Mouse (Mus musculus): ENCODE results near the gene Tenm1.

Gene Tenm1

DNA sequence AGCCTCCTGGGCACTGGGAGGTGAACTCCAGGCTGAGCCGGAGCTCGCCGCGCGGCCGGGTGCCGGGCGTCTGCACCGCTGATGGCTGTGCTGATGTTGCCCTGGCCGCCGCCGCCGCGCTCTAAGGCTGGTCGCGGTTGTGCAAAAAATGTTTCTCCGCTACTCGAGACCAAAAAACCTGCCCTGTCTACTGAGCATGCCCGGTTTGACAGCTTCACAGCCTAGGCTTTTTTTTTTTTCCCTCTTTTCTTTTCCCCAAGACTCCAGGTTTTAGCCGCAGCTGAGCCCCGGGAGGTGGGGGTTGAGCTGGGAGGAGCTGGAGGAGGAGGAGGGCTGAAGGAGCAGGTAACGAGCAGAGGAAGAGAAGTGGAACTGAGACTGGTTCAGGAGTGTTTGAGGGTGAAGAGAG lies at the start of gene Tenm1:
Gene Tenm1 (minus strand): TSS at position 272 of the 409 bp plus-strand sequence.
- peak; percentile 36 for DNase-seq

DNA sequence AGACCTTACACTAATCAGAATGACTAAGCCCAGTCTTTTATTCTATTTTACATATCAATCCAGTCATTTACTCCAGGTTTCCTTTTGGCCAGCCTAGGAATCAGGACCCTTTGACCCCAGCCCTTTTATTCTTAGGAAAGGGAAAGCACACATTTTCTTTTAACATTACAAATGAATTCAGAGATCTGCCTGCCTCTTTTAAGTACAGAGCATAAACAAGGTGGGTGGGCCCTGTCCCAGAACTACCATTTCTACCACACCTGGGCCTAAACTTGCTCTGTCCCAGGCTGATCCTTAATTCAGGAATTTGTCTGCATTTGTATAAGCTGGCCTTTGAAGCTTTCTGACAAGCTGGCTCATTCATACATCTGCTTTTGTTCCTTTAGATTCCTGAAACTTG lies 38.4 kb upstream of the Tenm1 start:
- DNase-seq: no peak

DNA sequence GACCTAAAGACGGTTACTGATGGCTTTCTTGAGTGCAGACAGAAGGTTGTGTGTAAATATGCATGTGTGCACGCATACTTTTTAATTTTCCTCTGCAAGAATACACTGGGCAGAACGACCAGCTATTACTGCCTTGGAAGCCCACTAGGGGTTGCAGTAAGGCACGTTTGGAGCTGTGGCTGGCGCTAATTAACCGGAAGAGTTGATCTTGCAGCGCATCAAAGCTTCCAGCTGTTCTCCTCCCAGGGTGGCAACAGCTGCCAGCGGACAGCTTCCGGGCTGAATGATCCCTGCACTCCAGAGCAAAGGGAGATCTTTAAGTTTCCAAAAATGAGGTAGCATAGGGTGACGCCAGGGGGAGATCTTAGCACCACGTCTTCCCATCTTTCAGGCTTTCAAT lies 1.7 kb upstream of the Tenm1 start:
- DNase-seq: peak; percentile 9

DNA sequence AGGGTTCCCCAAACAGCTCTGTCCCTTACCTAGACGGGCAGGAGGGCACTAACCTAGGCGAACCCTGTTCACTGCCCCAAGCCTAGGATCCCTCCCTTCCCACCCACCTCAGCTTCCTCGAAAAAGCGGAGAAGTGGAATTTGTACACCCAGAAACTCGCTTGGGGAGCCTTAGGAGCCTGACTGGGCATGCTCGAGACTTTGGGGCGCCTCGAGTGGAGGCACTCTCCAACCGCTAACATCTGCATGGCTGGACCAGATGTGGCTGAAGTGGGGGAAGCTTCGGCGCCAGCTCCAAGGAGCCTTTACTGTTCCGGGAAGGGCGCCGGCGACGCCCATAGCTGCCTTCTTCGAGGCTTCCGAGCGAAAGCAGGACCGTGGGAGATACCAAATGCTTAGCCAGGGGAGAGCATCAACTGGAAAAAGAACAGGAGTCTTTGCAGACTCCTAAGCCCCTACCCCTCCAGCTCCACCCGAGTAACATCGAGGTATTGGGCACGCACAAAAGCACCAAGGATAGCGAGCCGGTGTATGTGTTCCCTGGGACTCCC lies 1.1 kb upstream of the Tenm1 start:
- peak; percentile 17 for DNase-seq

DNA sequence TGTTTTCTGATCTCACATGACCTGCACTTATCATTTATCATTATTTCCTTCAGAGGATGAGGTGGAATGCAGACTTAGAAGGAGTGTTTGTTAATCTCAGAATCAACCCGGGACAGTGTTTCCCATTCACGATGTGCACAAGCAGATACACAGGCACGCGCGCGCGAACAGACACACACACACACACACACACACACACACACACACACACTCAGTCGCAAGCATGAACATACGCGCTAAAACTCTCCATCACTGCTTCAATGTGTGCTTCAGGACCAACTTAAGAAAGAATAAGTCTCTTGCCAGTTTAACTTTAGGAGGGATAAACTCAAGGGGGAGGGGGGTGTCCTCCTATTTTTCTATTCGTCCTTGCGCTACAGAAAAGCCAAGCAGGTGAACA lies 411 bp upstream of the Tenm1 start:
- no peak for DNase-seq

DNA sequence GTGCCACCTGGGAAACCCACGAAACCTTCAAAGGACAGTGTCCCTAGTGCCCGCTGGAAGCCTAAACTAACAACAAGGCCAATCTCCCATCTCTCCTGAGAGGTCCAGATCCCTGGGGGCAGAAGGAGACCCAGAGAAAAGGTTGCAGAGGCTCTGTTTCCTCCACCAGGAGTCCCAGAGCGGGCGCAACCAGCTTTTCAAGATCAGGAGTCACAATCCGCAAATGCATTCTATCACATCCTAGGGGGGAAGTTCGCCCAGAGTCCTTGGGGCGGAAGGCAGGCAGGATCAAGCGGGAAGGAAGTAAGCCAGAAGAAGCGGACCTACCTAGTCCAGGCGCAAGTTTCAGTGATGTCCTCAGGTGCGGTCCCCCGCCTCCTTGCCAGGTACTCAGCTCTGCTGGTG lies 963 bp downstream of the Tenm1 start:
- DNase-seq: no peak

DNA sequence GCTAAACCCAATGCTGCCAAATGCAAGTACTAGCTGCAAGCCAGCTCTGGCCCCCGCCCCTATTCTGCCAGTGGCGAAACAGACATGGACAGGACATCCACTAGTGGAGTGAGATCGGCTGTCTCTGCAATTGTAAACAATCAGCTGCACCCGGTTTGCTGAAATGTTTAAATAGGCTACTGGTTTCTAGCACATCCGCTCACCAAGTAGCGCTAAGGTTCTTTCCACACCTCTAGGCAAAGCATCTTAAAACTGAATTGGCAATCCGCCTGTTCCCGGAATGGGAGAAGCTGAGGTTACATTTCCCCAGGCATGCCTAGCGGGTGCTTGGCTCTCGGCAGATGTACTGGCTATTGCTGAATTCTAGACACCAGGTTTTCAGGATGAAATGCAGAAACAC lies 1.8 kb downstream of the Tenm1 start:
- DNase-seq: no peak

DNA sequence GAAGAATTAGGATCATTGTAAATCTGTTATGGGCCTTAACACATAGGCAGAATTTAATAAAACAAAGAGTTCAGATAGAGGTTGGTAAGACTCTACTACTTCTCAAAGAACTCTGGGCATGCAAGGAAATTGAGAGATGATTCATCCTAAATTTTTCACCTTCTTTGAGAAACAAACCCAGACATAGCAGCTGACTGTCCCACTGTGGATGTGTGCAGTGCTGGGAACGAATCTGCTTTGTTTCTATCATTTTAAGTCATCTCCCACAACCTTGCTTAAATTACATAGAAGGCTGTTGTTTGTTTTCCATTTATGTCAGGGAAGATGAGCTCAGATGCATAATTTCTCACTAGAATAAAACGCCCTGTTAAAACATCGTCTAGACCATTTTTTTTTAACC lies 31.0 kb downstream of the Tenm1 start:
- no peak for DNase-seq

DNA sequence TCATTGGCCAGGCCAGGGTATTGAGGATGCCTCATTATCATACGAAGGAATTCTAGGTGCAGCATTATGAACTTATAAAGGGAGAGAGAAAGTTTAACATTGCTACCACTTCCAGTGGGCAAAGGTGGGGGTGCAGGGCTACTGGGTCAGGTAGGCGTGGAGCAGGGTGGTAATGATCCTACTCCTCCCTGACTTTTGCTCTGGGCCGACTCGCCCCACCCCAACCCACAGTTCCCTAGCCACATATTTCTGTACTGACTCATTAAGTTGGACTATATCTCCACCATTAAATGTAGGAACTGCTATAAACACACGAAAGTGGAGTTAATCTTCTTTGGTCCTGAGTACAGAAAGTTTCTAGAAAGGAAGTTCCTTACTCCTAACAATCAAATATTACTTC lies 40.8 kb downstream of the Tenm1 start:
- DNase-seq: no peak

DNA sequence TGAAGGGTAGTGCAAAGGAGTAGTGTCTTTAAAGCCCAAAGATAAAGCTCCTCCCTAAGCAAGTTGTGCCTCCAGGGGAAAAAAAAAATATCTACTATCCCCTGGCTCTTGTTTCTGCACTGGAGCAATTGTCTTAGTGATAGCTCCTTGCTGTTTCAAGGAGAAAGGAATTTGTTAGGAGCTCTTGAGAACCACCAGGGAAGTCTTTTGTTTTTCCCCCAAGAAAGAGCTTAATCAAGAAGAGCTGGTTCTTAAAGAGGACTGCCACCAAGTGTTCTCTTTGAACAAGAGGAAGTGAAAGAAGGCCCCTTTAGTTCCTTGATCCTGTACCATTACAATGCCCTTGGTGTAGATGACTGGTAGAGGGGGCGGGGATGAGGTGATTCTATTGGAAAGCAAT lies 56.4 kb downstream of the Tenm1 start:
- no peak for DNase-seq

DNA sequence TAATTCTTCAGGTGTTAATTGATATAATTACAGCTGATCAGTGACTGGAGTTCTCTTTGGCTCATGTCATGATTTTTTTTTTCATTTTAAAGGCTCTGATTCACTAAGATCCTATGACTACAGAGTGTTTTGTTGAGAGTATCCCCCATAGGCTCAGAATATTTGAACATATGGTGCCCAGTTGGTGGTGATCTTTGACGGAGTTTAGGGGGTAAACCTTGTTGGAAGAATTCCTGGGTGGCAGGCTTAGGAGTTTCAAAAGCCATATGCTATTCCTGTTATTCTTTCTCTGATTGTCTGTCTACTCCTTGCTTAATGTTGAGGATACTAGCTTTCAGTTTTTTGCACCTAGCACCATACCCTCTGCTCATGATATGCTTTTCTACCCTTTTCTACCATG lies 109.6 kb downstream of the Tenm1 start:
- no peak for DNase-seq

DNA sequence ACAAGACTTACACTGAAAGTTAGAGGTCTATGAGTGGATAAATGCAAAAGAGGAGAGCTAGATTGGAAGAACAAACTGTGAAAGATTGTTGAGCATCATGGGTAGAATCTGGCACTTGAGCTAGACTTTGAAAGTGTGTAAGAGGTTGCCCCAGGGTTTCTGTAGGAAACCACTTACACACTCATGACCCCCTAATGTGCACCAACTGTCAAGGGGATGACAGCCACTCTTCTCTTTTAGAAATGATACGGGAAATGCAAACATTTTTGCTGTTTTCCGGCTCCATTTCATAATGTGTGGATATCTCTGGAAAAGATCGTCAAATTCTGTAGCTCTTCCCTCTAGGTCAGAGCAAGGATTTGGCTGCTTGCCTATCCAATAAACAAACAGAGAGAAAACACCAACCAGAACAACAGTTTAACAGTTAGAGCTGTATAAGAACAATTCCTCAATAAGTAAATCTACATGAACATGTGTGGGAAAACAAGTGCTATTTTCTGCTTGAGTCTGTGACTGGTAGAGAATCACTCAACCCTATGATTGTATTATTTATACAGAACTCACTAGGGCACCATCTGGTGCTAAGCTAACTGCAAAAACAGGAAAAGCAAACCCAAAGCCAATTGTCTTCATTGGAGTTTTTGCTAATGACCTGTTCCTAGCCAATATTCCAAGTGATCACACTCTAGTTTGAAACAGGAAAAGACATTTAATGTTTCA lies 111.0 kb downstream of the Tenm1 start:
- no peak for DNase-seq

DNA sequence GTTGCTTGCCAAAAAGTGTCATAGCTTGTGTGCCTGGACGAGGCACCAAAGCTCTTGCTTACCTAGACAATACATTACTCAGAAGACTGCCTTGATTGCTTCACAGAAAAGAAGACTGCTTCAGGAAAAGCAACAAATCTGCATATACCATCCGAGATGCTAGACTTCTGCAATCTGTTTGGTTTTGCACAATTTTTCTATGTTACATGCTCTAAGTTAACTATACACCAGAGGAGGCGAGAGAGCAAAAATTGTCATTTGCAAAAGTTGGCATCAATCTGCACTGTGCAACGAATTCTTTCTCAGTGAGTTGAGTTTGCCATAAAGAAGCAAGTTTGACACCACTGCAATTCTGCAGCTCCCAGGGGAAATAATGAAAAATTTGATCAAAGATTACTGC lies 193.1 kb downstream of the Tenm1 start:
- no peak for DNase-seq

DNA sequence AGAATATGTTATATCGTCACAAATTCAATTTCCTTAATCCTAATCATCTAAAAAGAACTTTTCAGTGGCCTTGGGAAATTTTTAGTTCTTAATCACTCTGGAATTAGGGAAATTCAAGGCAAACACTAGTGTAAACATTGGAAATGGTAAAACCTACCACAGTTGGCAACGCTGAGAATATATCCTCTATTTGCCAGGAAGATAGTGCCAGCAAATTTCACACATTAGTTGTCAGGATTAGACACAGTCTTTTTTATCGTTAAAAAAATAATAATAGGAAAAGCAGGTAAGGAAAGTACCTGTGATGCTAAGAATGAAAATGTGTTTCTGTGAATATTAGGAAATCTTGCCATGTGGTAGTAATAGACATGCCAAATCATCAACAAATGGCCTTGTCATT lies 223.9 kb downstream of the Tenm1 start:
- no peak for DNase-seq

DNA sequence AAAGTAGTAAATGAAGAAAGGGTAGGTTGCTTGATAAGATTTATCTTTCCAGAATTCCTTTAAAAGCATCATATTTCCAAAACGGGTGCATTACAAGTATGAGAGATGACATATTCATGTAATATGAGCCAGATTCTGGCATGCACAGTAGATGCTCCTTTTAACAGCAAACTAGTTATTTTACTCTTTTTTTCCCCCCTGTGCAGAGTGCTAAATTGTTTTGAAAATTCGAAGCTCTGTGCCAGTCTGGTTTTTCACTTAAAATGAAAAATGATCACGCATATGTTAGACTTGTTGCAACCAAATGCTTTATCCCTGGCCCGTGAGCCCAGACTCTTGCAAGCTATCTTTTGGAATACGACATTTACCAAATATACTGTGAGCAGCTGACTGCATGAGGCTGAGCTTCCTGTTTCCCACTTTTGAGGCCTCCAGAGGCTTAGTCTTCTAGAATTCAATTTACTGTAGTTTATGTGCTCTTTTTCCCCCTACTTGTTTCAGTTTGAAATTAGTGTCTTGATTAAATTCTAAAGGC lies 226.6 kb downstream of the Tenm1 start:
- no peak for DNase-seq

DNA sequence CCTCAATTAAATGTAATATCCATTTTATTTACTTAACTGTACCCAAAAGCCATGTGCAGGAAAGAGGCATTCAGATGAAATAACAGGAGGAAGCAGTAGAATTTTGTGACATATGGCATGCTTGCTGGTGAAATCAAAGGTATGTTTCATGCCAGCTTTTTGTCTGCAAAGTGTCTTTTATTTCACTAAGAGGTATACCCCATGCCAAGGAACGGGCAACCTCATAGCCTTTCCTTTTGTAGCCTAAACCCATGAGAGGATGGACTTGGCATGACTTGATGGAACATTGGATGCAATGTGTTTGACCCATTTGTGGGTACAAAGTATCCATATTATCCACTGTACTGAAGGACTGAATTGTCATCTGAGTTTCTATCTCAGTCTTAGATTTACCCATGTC lies 246.0 kb downstream of the Tenm1 start:
- no peak for DNase-seq

DNA sequence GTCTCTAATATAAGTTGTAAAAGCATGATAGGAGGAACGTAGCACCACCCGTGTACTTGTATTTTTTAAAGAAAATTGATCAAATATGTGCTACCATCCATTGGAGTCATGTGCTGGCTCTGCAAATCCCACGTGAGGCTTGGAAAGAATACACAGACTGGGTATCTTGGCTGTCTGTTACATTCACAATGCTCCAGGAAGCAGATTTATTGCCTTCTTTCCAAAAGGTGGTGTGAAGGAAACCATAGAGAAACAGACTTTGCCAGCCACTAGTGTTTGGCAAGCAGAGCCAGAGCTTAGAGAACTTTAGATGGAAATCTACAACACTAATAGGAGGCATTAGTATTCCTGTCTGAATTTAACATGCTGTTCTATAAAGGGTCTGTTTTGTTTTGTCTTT lies 277.4 kb downstream of the Tenm1 start:
- DNase-seq: no peak

DNA sequence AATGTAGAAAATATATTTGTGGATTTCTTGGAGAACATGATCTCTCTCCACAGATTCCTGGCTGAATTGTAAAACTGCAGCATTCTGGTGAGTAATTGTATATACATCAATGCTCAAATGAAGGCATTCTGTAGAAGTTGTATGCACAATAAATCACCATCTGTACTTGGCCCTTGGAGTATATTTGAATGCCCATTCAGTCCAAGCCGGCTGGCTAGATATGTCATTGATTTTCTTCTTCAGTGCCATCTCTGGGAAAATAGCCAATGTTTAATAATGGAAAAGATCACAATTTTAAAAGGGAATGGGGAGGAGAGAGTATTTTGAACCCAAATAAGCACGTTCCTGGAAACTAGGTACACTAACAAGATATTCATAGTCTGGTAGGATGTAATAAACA lies 299.2 kb downstream of the Tenm1 start:
- no peak for DNase-seq

DNA sequence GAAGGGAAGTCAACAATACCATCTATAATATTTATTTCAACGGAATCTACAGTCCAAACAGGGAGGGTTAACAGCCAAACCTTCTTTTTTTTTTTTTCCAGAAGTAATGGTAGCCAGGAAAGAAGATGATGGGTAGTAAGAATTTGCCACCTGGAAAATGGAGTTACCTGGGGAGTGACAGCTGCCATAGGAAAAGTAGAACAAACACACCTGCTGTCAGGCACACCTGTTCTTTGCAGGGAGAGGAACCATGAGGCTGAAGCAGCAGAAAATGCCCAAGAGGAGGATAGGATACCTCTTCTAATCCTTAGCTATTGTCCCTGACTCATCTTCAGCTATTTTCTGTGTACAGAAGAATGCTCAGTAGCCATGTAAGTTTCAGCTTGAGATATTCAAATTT lies 306.4 kb downstream of the Tenm1 start:
- no peak for DNase-seq

DNA sequence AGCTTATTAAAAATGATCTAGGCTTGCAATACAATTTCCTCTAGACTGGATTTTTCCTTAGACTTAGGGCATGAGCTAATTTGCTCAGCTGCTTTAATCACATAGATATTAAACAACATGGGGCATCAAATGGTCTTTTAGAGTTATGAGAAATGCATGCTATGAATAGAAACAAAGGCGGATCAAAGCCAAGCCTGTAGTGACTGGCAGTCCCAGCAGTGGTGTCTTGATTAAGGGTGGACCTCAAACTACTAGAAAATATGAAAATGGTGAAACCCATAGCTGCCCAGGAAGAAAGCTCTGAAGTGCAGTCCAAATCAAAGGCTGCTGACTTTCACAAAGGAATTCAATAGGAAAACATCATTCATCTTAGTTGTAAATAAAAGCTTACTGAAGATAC lies 306.9 kb downstream of the Tenm1 start:
- no peak for DNase-seq

DNA sequence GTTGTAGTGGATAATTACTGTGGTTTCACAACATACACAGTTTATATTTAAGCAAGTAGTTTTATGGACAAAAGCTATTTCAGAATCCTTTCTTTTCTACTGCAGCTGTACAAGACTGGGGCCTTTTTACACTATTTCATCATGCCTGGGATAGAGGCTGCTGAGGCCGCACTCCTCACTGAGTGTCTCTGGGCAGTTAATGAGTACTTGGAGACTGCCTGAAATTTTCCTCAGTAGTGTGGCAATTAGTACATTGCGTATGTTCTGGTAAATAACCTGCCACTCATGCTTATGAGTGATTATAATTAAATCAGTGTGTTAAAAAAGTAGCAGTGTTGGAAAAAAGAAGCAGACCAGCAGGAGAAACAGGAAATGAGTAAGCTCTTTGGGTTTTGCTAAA lies 442.8 kb downstream of the Tenm1 start:
- no peak for DNase-seq

DNA sequence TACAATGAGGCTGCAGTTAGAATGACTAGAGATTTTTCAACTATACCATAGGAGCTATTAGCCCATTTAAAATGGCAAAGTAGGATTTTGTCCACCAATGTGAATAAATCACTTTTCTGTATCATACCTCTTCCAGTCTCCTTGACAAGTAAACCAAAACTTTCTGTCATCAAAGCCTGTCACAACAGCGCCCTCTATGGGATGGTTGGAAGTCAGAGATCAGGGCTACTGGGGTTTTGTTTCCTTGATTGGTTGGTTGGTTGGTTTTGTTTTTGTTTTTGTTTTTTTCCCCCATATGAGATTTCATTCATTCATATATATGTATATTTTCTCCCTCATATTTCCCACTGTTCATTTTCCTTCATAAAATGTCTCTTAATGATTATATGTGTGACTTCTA lies 455.4 kb downstream of the Tenm1 start:
- no peak for DNase-seq

DNA sequence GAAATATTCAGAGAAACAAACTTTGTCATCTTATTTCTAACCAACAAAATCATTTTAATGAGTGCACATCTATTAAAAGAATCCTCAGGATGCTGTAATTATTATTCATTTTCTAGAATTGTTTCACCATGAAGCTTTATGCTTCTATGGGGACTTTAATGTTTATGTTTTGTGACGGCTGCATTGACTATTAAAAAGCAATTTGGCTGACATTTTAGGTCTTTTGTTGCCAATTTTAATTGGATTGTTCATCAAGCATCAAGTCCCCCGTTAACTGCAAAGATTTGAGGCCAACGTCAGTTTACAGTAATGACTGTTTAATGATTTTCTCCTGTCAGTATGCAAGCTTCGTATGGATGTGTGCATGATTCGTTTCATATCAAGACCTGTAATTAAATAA lies 461.3 kb downstream of the Tenm1 start:
- no peak for DNase-seq

DNA sequence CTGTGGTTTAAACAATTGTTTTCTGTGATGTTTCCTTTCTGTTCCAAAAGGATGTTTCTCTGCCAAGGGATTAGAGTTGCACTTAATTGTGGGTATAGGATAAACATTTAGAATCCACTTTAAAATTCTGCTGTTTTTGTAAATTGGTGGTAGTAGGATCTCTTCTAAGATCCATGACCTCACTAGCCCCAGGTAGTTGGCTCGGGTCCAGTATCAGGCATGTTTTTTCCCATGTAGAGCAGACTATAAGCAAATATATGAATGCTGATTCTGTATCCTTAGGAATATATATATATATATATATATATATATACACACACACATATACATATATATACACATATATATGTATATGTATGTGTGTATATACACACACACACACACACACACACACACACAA lies 567.2 kb downstream of the Tenm1 start:
- DNase-seq: no peak

DNA sequence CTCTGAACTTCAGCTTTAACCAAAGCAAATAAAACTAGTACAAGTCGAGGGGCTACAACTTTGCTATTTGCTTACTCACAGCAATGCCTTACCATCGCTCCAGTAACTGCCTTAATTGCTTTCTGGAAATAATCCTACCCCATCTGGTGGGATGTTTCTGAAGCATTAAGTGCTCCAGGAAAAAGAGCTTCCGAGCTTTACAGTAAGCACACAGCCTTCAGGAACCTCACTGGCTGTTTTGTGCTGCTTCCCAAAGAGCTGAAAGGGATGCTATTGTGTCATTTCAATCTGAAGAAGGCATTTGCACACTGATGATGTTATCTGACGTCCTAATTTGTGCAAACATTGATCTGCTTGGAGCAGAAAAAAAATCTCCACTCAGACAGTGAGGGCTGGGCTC lies 647.4 kb downstream of the Tenm1 start:
- no peak for DNase-seq
